Mouse (Mus musculus) cerebellum, postnatal 10 days (tissue): ENCODE measurements around the gene Itga8.

Source experiments
- DNase-seq, 2 experiments: peaks; one replicate each; pipeline ENCODE4 v3.0.0; 2021; ENCODE audit warnings: mixed read lengths in 2 of 2

The Itga8 gene

GRCm38 (mm10) chr2:12077266-12077891 is 224.3 kb downstream of the Itga8 start:
- DNase-seq: no peak

GRCm38 (mm10) chr2:12065669-12066399 is 235.9 kb downstream of the Itga8 start:
- no peak for DNase-seq

DNA sequence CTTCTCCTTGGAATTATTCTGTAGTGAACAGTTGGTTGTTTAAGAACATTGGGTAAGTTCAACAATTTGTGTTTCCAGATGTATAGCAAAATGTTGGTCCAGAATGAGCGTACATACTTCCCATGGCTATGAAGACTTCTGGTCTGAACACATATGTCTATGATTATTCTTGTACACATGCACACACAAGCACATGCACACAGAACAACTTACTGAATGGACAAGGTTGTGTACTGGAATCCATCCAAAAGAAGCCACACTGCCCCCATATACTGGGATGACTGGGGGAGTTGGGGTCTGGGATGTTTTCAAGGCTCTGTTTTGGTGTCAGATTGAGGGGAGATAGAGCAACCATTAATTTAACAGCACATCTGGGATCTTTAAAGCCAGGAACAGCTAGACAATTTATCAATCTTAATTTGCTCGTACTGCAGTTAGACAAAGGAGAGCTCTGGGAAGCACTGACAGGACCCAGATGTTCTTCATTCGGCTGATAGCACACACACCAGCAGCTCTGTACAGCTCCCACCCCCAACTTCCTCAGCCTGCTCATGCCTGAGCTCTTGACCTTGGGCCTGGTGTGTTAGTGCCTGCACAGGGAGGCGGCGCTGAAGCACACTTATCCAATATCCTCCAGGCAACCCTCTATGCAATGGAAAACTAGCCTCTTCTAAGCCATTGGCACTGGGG is 241.5 kb downstream of the Itga8 start:
- no peak for DNase-seq
